Mouse (Mus musculus) myocyte (in vitro differentiated cells): ENCODE results near the gene Gm49416. TPM values are rescaled to one million over a fixed set of nuclear protein-coding genes. Genes with fewer than 3 reads are reported as not detected.

Experiments
- H3K27me3 ChIP-seq: one replicate; pipeline ENCODE4 v1.6.1; 2011; ENCODE audit not compliant: control insufficient read depth, insufficient read depth, insufficient read length
- H3K36me3 ChIP-seq: one replicate; pipeline ENCODE4 v1.6.1; 2011; ENCODE audit not compliant: control insufficient read depth, insufficient read depth
- H3K4me2 ChIP-seq: one replicate; pipeline ENCODE4 v1.6.1; 2011; ENCODE audit warnings: low read depth, control low read depth
- H3K4me3 ChIP-seq: one replicate; pipeline ENCODE4 v1.5.1; 2011; ENCODE audit warnings: mild to moderate bottlenecking, control low read depth, moderate library complexity
- H3K79me2 ChIP-seq: one replicate; pipeline ENCODE4 v1.6.1; 2011; ENCODE audit not compliant: control insufficient read depth, insufficient read depth
- H3ac ChIP-seq: one replicate; pipeline ENCODE4 v1.6.1; 2011; ENCODE audit not compliant: control insufficient read depth, insufficient read length
- CEBPB ChIP-seq: IDR thresholded peaks from 2 replicates; pipeline ENCODE4 v1.6.1; 2011; ENCODE audit warnings: mild to moderate bottlenecking, moderate library complexity; ENCODE audit not compliant: poor library complexity, insufficient read depth, severe bottlenecking
- E2F4 ChIP-seq: IDR thresholded peaks from one replicate; pipeline ENCODE4 v1.6.1; 2011; ENCODE audit warnings: mild to moderate bottlenecking, control low read depth, moderate library complexity; ENCODE audit not compliant: insufficient read depth
- MAX ChIP-seq: IDR thresholded peaks from one replicate; pipeline ENCODE4 v1.6.1; 2011; ENCODE audit warnings: low read depth, mild to moderate bottlenecking, control low read depth
- MYOD1 ChIP-seq, 3 experiments: IDR thresholded peaks; one replicate each; pipeline ENCODE4 v1.6.1; 2011; ENCODE audit warnings: control low read depth in 2 of 3, low read depth in 2 of 3, mild to moderate bottlenecking in 2 of 3, moderate library complexity in 1 of 3; ENCODE audit not compliant: insufficient read length in 2 of 3, control insufficient read depth in 1 of 3
- MYOG ChIP-seq, 3 experiments: IDR thresholded peaks; one replicate each; pipeline ENCODE4 v1.6.1; 2011; ENCODE audit warnings: control low read depth in 2 of 3, low read depth in 2 of 3, mild to moderate bottlenecking in 2 of 3; ENCODE audit not compliant: insufficient read length in 2 of 3, control insufficient read depth in 1 of 3, insufficient read depth in 1 of 3
- POLR2A ChIP-seq: IDR thresholded peaks from one replicate; pipeline ENCODE4 v1.6.1; 2011; ENCODE audit warnings: low read depth, mild to moderate bottlenecking, control low read depth, moderate library complexity; ENCODE audit not compliant: insufficient read length
- POLR2AphosphoS2 ChIP-seq: IDR thresholded peaks from one replicate; pipeline ENCODE4 v1.6.1; 2011; ENCODE audit warnings: low read depth, control low read depth; ENCODE audit not compliant: insufficient read length
- REST ChIP-seq: IDR thresholded peaks from one replicate; pipeline ENCODE4 v1.6.1; 2011; ENCODE audit warnings: mild to moderate bottlenecking, control low read depth, moderate library complexity; ENCODE audit not compliant: insufficient read depth, insufficient read length
- SRF ChIP-seq: IDR thresholded peaks from one replicate; pipeline ENCODE4 v1.6.1; 2011; ENCODE audit warnings: low read depth; ENCODE audit not compliant: control insufficient read depth, insufficient read length
- TCF12 ChIP-seq: IDR thresholded peaks from one replicate; pipeline ENCODE4 v1.6.1; 2011; ENCODE audit warnings: mild to moderate bottlenecking, control low read depth; ENCODE audit not compliant: poor library complexity, insufficient read depth, severe bottlenecking
- TCF3 ChIP-seq: IDR thresholded peaks from one replicate; pipeline ENCODE4 v1.6.1; 2011; ENCODE audit warnings: low read depth, control low read depth; ENCODE audit not compliant: insufficient read length
- USF1 ChIP-seq: IDR thresholded peaks from one replicate; pipeline ENCODE4 v1.6.1; 2011; ENCODE audit warnings: low read depth, mild to moderate bottlenecking, control low read depth, moderate library complexity
- polyA plus RNA-seq: library from polyadenylated mRNA; unstranded; fragments of >200 nt; fragmentation: generic; extraction: Trizol; gene quantifications from one replicate; pipeline ENCODE4 v1.2.1, GENCODE M21; 2012; ENCODE audit warnings: missing spikeins

Gene Gm49416
- polyA plus RNA-seq, 1 experiment, result 0.44 TPM

DNA sequence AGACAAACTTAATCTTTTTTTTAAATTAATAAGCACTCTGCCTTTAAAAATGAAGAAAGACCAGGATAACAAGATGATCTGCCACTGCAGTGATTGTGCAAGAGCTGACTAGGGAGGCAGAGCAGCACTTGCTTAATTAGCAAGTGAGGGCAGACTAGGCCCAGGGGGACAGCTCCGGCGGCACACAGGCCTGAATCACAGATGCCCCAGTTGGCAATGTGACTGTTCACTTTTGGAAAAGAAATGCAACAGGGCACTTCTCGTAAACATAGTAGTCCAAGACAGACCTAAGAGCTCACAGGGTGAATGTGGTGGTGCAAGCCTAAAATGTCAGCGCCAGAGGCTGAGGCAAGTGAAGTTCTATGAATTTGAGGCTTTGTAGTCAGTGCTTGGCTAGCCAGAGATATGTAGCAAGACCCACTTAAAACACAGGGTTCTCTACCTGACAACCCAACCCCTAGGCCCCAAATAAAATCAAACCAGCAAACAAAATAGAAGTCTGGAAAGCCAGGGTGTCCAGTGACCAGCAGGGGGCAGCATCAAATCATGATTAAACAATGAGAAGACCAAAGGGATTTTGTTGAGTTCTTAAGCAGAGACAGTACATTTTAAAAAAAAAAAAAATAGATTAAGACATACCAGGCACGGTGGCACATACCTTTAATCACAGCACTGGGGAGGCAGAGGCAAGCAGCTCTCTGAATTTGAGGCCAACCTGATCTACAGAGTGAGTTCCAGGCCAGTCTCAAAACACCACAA lies 44.2 kb upstream of the Gm49416 start:
- Histone ChIP-seq H3ac (no peak overlapping the region), H3K4me2 (no peak overlapping the region), H3K27me3 (no peaks in the 10 kb centered on the region), H3K79me2 (no peaks in the 10 kb centered on the region), H3K4me3 (no peak overlapping the region), H3K36me3 (peaks cover 31% of the 10 kb centered on the region)
- TF ChIP-seq MYOG (IDR thresholded peaks at IDR 0.05; ENCODE audit: control insufficient read depth in 1 of 3, insufficient read depth in 1 of 3, insufficient read length in 2 of 3, low read depth in 2 of 3), result no peak
- no peak for TF ChIP-seq TCF3
- no peak for TF ChIP-seq MAX
- no peak for TF ChIP-seq SRF
- no peak for TF ChIP-seq TCF12
- no peak for TF ChIP-seq REST
- TF ChIP-seq MYOD1 (IDR thresholded peaks at IDR 0.05; ENCODE audit: control insufficient read depth in 1 of 3, insufficient read length in 2 of 3, low read depth in 2 of 3), result no peak
- no peak for TF ChIP-seq CEBPB
- no peak for TF ChIP-seq POLR2A
- no peak for TF ChIP-seq E2F4
- TF ChIP-seq POLR2AphosphoS2, result no peak
- no peak for TF ChIP-seq USF1

DNA sequence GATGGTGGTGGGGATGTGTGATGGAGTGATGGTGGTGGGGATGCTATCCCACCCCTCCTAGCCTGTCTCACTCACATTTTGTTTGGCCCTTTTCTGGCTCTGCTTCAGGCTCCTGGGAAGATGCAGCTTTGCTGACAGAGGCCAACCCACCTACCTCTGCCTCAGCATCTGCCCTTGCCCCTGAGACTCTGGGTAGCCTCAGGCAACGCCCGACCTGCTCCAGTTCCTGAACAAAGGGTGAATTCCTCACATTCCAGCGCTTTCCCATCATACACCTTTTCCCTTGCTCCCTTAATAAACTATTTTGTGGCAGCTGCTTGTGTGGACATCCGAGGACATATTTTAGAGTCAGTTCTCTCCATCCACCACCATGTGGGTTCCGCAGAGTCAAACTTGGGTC lies 40.4 kb upstream of the Gm49416 start:
- TF ChIP-seq TCF3 (no peak), TCF12 (no peak), SRF (no peak), USF1 (no peak), MAX (no peak), MYOG (IDR thresholded peaks at IDR 0.05; ENCODE audit: control insufficient read depth in 1 of 3, insufficient read depth in 1 of 3, insufficient read length in 2 of 3, low read depth in 2 of 3) (no peak), E2F4 (no peak), REST (no peak), POLR2AphosphoS2 (no peak), MYOD1 (IDR thresholded peaks at IDR 0.05; ENCODE audit: control insufficient read depth in 1 of 3, insufficient read length in 2 of 3, low read depth in 2 of 3) (no peak), CEBPB (no peak), POLR2A (no peak)
- no peaks in the 10 kb centered on the region for H3K27me3 ChIP-seq

DNA sequence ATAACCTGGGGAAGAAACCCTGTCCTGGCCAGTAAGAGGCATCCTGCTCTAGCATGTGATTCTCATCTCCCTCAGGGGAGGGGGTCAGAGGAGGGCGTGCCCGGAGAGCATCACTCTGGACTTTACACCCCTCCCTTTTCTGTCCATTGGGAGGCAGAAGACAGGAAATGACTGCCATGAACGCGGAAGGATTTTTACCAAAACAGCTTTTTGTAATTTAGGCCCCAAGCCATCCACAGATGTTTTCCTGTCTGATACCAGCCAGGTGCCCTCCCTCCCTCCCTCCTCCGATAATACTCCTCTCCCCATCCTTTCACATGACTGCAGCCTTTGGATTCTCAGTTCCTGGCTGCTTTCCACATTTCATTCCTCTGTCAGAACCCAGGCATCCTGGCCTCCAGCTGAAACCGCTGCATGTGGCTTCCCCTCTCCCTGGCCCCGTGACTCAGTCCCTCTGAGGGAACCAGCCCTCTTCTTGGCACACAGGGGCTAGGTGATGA lies 38.3 kb upstream of the Gm49416 start, which contains the start of gene Lrrn4cl:
Gene Lrrn4cl, plus strand, starts transcription at position 367 of the 500 bp plus-strand sequence.
- Histone ChIP-seq H3K27me3 (no peaks in the 10 kb centered on the region), H3K4me2 (peak within 1 kb of the TSS; percentile 20), H3ac (no peak within 1 kb of the TSS), H3K36me3 (peaks cover 22% of the 10 kb centered on the region), H3K79me2 (no peaks in the 10 kb centered on the region), H3K4me3 (no peak within 1 kb of the TSS)
- TF ChIP-seq MYOG (IDR thresholded peaks at IDR 0.05; ENCODE audit: control insufficient read depth in 1 of 3, insufficient read depth in 1 of 3, insufficient read length in 2 of 3, low read depth in 2 of 3) (no peak), USF1 (peak; percentile 57), MAX (no peak), TCF3 (no peak), SRF (no peak)

More for the DNA sequence above, 40.4 kb upstream of the Gm49416 start:
- Histone ChIP-seq H3K36me3 (peaks cover 27% of the 10 kb centered on the region), H3K4me2 (no peak overlapping the region), H3K79me2 (no peaks in the 10 kb centered on the region), H3K4me3 (no peak overlapping the region), H3ac (no peak overlapping the region)

DNA sequence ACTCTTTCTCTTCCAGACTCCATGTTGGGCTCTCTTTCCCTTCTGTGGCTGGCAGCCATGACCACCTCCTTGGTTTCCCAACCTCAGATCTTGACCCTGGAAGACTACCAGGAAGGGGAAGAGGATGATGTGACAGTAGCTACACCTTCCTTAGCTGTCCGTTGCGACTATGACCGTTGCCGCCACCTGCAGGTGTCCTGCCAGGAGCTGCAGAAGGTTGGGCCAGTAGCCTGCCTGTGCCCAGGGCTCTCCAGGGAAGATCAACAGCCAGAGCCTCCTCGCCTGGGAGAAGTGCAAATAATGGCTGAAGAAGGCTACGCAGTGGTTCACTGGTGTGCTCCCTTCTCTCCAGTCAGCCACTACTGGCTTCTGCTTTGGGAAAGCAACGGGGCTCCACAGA lies 37.1 kb upstream of the Gm49416 start:
- Histone ChIP-seq H3K36me3 (peaks cover 12% of the 10 kb centered on the region), H3K27me3 (no peaks in the 10 kb centered on the region), H3K4me3 (no peak overlapping the region)

More for the DNA sequence above, 37.1 kb upstream of the Gm49416 start:
- H3K4me2 ChIP-seq, result no peak overlapping the region
- no peak for TF ChIP-seq MYOD1 (IDR thresholded peaks at IDR 0.05; ENCODE audit: control insufficient read depth in 1 of 3, insufficient read length in 2 of 3, low read depth in 2 of 3)
- TF ChIP-seq MYOG (IDR thresholded peaks at IDR 0.05; ENCODE audit: control insufficient read depth in 1 of 3, insufficient read depth in 1 of 3, insufficient read length in 2 of 3, low read depth in 2 of 3), result no peak
- no peak for TF ChIP-seq POLR2A
- TF ChIP-seq CEBPB, result no peak
- no peak for TF ChIP-seq POLR2AphosphoS2
- no peak for TF ChIP-seq MAX
- TF ChIP-seq TCF3, result no peak
- TF ChIP-seq REST, result no peak
- TF ChIP-seq TCF12, result no peak
- no peak for TF ChIP-seq E2F4
- no peak for TF ChIP-seq SRF
- no peak for TF ChIP-seq USF1
- no peak overlapping the region for H3ac ChIP-seq
- H3K79me2 ChIP-seq, result no peaks in the 10 kb centered on the region
